Mouse (Mus musculus) CH12.LX (cell line): ENCODE data around the gene Daxx. TPM values are rescaled to one million over a fixed set of nuclear protein-coding genes. Genes with fewer than 3 reads are reported as not detected.

Source experiments
- DNase-seq: peaks from one replicate; pipeline ENCODE4 v3.0.0-alpha.2; 2013; ENCODE audit errors: extremely low read depth
- H3K27ac ChIP-seq: 2 replicates; pipeline ENCODE4 v1.5.1; 2012; ENCODE audit warnings: low read depth, mild to moderate bottlenecking, control low read depth, moderate library complexity; ENCODE audit not compliant: insufficient read depth
- H3K27me3 ChIP-seq: replicated peaks from 2 replicates; pipeline ENCODE3; 2012; ENCODE audit warnings: inconsistent platforms
- H3K36me3 ChIP-seq, 2 experiments: replicated peaks in 1 of 2; 2 replicates each; pipeline versions ENCODE3 to v1.6.1; 2012; ENCODE audit warnings: inconsistent platforms in 1 of 2, low read length in 1 of 2, mild to moderate bottlenecking in 1 of 2, mixed read lengths in 1 of 2, moderate library complexity in 1 of 2; ENCODE audit not compliant: control insufficient read depth in 1 of 2, insufficient read depth in 1 of 2
- H3K4me1 ChIP-seq, 2 experiments: 2 replicates each; pipeline ENCODE4 v1.6.1; 2012; ENCODE audit warnings: inconsistent platforms in 1 of 2, moderate library complexity in 1 of 2; ENCODE audit not compliant: insufficient read depth in 2 of 2, control insufficient read depth in 1 of 2
- H3K4me2 ChIP-seq: 2 replicates; pipeline ENCODE4 v1.6.1; 2012; ENCODE audit warnings: low read depth, mild to moderate bottlenecking, control low read depth; ENCODE audit not compliant: poor library complexity, insufficient read depth, severe bottlenecking
- H3K4me3 ChIP-seq, 3 experiments: fragments of 150-350 bp in 1 of 3; sonication (generic) in 1 of 3; replicated peaks in 1 of 3; 2 replicates each; pipeline versions ENCODE3 to v1.5.1; 2011 to 2012; ENCODE audit warnings: low read depth in 2 of 3, low read length in 2 of 3, mild to moderate bottlenecking in 2 of 3, moderate library complexity in 2 of 3, control low read depth in 1 of 3, improper control_type of control experiment in 1 of 3, inconsistent platforms in 1 of 3, mixed read lengths in 1 of 3; ENCODE audit not compliant: poor library complexity in 1 of 3
- H3K79me2 ChIP-seq: replicated peaks from 2 replicates; pipeline ENCODE4 v1.6.1; 2012; ENCODE audit warnings: mild to moderate bottlenecking, moderate library complexity; ENCODE audit not compliant: control insufficient read depth, poor library complexity, insufficient read depth, severe bottlenecking; ENCODE audit errors: extremely low read depth
- H3K9ac ChIP-seq: 2 replicates; pipeline ENCODE4 v1.6.1; 2012; ENCODE audit warnings: low read depth, mild to moderate bottlenecking, control low read depth, moderate library complexity; ENCODE audit not compliant: insufficient read depth
- H3K9me3 ChIP-seq: replicated peaks from 2 replicates; pipeline ENCODE3; 2012; ENCODE audit warnings: low read length, inconsistent platforms, mixed read lengths
- BHLHE40 ChIP-seq: IDR thresholded peaks from 2 replicates; pipeline ENCODE4 v1.6.1; 2011; ENCODE audit warnings: mild to moderate bottlenecking, low read depth, low read length, improper control_type of control experiment
- CHD2 ChIP-seq: IDR thresholded peaks from 2 replicates; pipeline ENCODE4 v1.6.1; 2011; ENCODE audit warnings: low read length, improper control_type of control experiment
- CTCF ChIP-seq, 2 experiments: IDR thresholded peaks in 1 of 2; conservative IDR thresholded peaks in 1 of 2; 2 replicates each; pipeline ENCODE4 v1.5.1; 2011 to 2012; ENCODE audit warnings: low read depth in 2 of 2, low read length in 2 of 2, improper control_type of control experiment in 1 of 2, inconsistent platforms in 1 of 2, mild to moderate bottlenecking in 1 of 2, moderate library complexity in 1 of 2
- ELF1 ChIP-seq: IDR thresholded peaks from 2 replicates; pipeline ENCODE4 v1.6.1; 2014; ENCODE audit warnings: low read depth, mild to moderate bottlenecking, inconsistent platforms, low read length, improper control_type of control experiment
- EP300 ChIP-seq: IDR thresholded peaks from 2 replicates; pipeline ENCODE4 v1.6.1; 2011; ENCODE audit warnings: low read length, improper control_type of control experiment
- ETS1 ChIP-seq: conservative IDR thresholded peaks from 2 replicates; pipeline ENCODE4 v1.6.1; 2012; ENCODE audit warnings: low read depth, mild to moderate bottlenecking, inconsistent platforms, low read length, improper control_type of control experiment, moderate library complexity
- HCFC1 ChIP-seq: IDR thresholded peaks from 2 replicates; pipeline ENCODE4 v1.6.1; 2012; ENCODE audit warnings: low read depth, mild to moderate bottlenecking, inconsistent platforms, low read length, improper control_type of control experiment
- IRF4 ChIP-seq: IDR thresholded peaks from 2 replicates; pipeline ENCODE4 v1.6.1; 2014; ENCODE audit warnings: low read depth, mild to moderate bottlenecking, inconsistent platforms, low read length, improper control_type of control experiment
- JUN ChIP-seq: IDR thresholded peaks from 2 replicates; pipeline ENCODE4 v1.6.1; 2011; ENCODE audit warnings: low read depth, mild to moderate bottlenecking, low read length, improper control_type of control experiment, moderate library complexity; ENCODE audit not compliant: insufficient read depth
- KAT2A ChIP-seq: IDR thresholded peaks from 2 replicates; pipeline ENCODE4 v1.6.1; 2012; ENCODE audit warnings: low read length, improper control_type of control experiment, inconsistent platforms; ENCODE audit not compliant: insufficient replicate concordance
- MAFK ChIP-seq: IDR thresholded peaks from 2 replicates; pipeline ENCODE4 v1.6.1; 2011; ENCODE audit warnings: low read length, improper control_type of control experiment; ENCODE audit not compliant: insufficient replicate concordance
- MEF2A ChIP-seq: IDR thresholded peaks from 2 replicates; pipeline ENCODE4 v1.6.1; 2014; ENCODE audit warnings: low read depth, mild to moderate bottlenecking, inconsistent platforms, low read length, improper control_type of control experiment, borderline replicate concordance
- NELFE ChIP-seq: IDR thresholded peaks from 2 replicates; pipeline ENCODE4 v1.6.1; 2011; ENCODE audit warnings: low read depth, low read length, improper control_type of control experiment
- PAX5 ChIP-seq: IDR thresholded peaks from 2 replicates; pipeline ENCODE4 v1.6.1; 2012; ENCODE audit warnings: low read length, inconsistent platforms, mixed read lengths
- POLR2A ChIP-seq: IDR thresholded peaks from 2 replicates; pipeline ENCODE4 v1.6.1; 2011; ENCODE audit warnings: low read depth, mild to moderate bottlenecking, improper control_type of control experiment, low read length
- POLR2AphosphoS2 ChIP-seq: IDR thresholded peaks from 2 replicates; pipeline ENCODE4 v1.6.1; 2011; ENCODE audit warnings: low read depth, low read length, improper control_type of control experiment
- RCOR1 ChIP-seq: conservative IDR thresholded peaks from 2 replicates; pipeline ENCODE4 v1.6.1; 2012; ENCODE audit warnings: low read depth, mild to moderate bottlenecking, inconsistent platforms, low read length, improper control_type of control experiment
- SIN3A ChIP-seq: IDR thresholded peaks from 2 replicates; pipeline ENCODE4 v1.6.1; 2012; ENCODE audit warnings: low read length, improper control_type of control experiment, inconsistent platforms
- SMC3 ChIP-seq: IDR thresholded peaks from 2 replicates; pipeline ENCODE4 v1.6.1; 2011; ENCODE audit warnings: low read depth, low read length, improper control_type of control experiment
- TBP ChIP-seq: conservative IDR thresholded peaks from 2 replicates; pipeline ENCODE4 v1.6.1; 2011; ENCODE audit warnings: low read depth, low read length, improper control_type of control experiment
- TCF12 ChIP-seq: IDR thresholded peaks from 2 replicates; pipeline ENCODE4 v1.6.1; 2014; ENCODE audit warnings: low read depth, mild to moderate bottlenecking, inconsistent platforms, low read length, improper control_type of control experiment
- USF1 ChIP-seq: IDR thresholded peaks from 2 replicates; pipeline ENCODE4 v1.6.1; 2014; ENCODE audit warnings: low read depth, mild to moderate bottlenecking, inconsistent platforms, low read length, improper control_type of control experiment
- USF2 ChIP-seq: conservative IDR thresholded peaks from 2 replicates; pipeline ENCODE4 v1.6.1; 2011; ENCODE audit warnings: low read depth, low read length, improper control_type of control experiment
- ZKSCAN1 ChIP-seq: IDR thresholded peaks from 2 replicates; pipeline ENCODE4 v1.6.1; 2012; ENCODE audit warnings: low read depth, inconsistent platforms, low read length, improper control_type of control experiment, borderline replicate concordance
- ZMIZ1 ChIP-seq: IDR thresholded peaks from 2 replicates; pipeline ENCODE4 v1.6.1; 2012; ENCODE audit warnings: low read depth, mild to moderate bottlenecking, inconsistent platforms, low read length, improper control_type of control experiment
- ZNF384 ChIP-seq: IDR thresholded peaks from 2 replicates; pipeline ENCODE4 v1.6.1; 2012; ENCODE audit warnings: low read depth, low read length, improper control_type of control experiment, inconsistent platforms
- dilution Hi-C: fragments of 300-500 bp; cut with MboI; formaldehyde crosslinking; loops from 2 replicates; pipeline ENCODE4 v1.14.3; 2020; ENCODE audit warnings: low sequenced_read_pairs; ENCODE audit not compliant: extremely low pct_unique_long_range_greater_than_20kb, extremely low pct_ligation_motif_present
- in situ Hi-C: fragments of 300-500 bp; cut with MboI; formaldehyde crosslinking; loops from 3 replicates; pipeline ENCODE4 v1.14.3; 2019; ENCODE audit warnings: low sequenced_read_pairs, low pct_ligation_motif_present, low pct_unique_long_range_greater_than_20kb, mixed read lengths
- polyA plus RNA-seq: library from polyadenylated mRNA; unstranded; fragments of >175 nt; gene quantifications from 2 replicates; pipeline ENCODE4 v1.2.1, GENCODE M21; 2012; ENCODE audit warnings: low read depth; ENCODE audit not compliant: insufficient read length
- total RNA-seq, 2 experiments: library from RNA; depleted of rRNA; stranded (reverse); fragments of 300-350 nt in 1 of 2; fragments of >200 nt in 1 of 2; gene quantifications; 2 replicates each; pipeline ENCODE4 v1.2.3; 2012 to 2014

Daxx gene
- total and polyA plus RNA-seq, 3 experiments = 32.3 to 53.0 (median 33.8) TPM

DNA sequence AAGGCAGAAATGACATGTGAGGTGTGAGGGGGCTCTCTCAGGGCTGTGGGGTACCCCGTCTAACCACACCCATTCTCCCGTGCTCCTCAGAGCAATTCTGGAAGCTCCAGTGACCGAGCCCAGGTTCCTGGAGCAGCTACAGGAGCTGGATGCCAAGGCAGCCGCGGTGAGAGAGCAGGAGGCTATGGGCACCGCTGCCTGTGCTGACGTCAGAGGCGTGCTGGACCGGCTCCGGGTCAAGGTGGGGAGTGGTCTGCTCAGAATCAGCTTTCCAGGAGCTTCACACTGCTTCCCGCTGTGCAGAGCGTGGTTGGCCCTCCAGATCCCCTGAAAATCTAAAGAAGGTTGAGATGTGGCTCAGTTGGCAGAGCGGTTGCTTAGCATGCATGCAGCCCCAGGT lies 49.9 kb downstream of the Daxx start:
- Histone ChIP-seq H3K79me2 (peaks cover 20% of the 10 kb centered on the region), H3K4me1 (peaks cover 5 to 21% of the 10 kb centered on the region in 2 experiments), H3K36me3 (peaks cover 50 to 60% of the 10 kb centered on the region in 2 experiments), H3K9ac (no peak overlapping the region), H3K9me3 (no peaks in the 10 kb centered on the region), H3K27ac (no peak overlapping the region), H3K4me3 (no peak overlapping the region), H3K4me2 (no peak overlapping the region), H3K27me3 (no peaks in the 10 kb centered on the region)
- TF ChIP-seq BHLHE40 = no peak
- TF ChIP-seq CHD2 = no peak
- TF ChIP-seq RCOR1 = no peak
- no peak for TF ChIP-seq IRF4
- no peak for TF ChIP-seq TCF12
- TF ChIP-seq POLR2A = no peak
- no peak for TF ChIP-seq CTCF (conservative IDR thresholded peaks at IDR 0.05 in 1 of 2, IDR thresholded peaks at IDR 0.05 in 1 of 2; ENCODE audit: low read depth in 2 of 2, low read length in 2 of 2)
- TF ChIP-seq USF2 = no peak
- no peak for TF ChIP-seq MEF2A
- TF ChIP-seq MAFK = no peak
- TF ChIP-seq HCFC1 = no peak
- TF ChIP-seq JUN = no peak
- no peak for TF ChIP-seq KAT2A
- TF ChIP-seq ZMIZ1 = no peak
- TF ChIP-seq ETS1 = no peak
- no peak for TF ChIP-seq SMC3
- TF ChIP-seq USF1 = no peak
- no peak for TF ChIP-seq NELFE
- no peak for TF ChIP-seq ZNF384
- dilution Hi-C loops = no loop called here
- no peak for DNase-seq
- in situ Hi-C loops = no loop called here

- in situ Hi-C loops = no loop called here
- Histone ChIP-seq H3K36me3 (peaks cover 50 to 55% of the 10 kb centered on the region in 2 experiments), H3K27ac (no peak overlapping the region), H3K4me2 (no peak overlapping the region), H3K9ac (no peak overlapping the region), H3K27me3 (no peaks in the 10 kb centered on the region), H3K79me2 (peaks cover 12% of the 10 kb centered on the region), H3K4me1 (peaks cover 5 to 21% of the 10 kb centered on the region in 2 experiments), H3K9me3 (no peaks in the 10 kb centered on the region), H3K4me3 (no peak overlapping the region)
- TF ChIP-seq CHD2 (no peak), ZMIZ1 (no peak), MEF2A (no peak), POLR2AphosphoS2 (no peak), EP300 (no peak), BHLHE40 (no peak), ZKSCAN1 (no peak), SIN3A (no peak), ELF1 (no peak), HCFC1 (no peak), POLR2A (no peak), SMC3 (no peak), CTCF (conservative IDR thresholded peaks at IDR 0.05 in 1 of 2, IDR thresholded peaks at IDR 0.05 in 1 of 2; ENCODE audit: low read depth in 2 of 2, low read length in 2 of 2) (no peak), USF1 (no peak), PAX5 (no peak), TBP (no peak), MAFK (no peak), ZNF384 (no peak)
- DNase-seq = no peak
- dilution Hi-C loops = no loop called here
Observed at GRCm38 (mm10) chr17:33959948-33960347, 50.7 kb downstream of the Daxx start.
